ENCODE assay signal across 8 mouse cellular contexts in the genomic region with DNA sequence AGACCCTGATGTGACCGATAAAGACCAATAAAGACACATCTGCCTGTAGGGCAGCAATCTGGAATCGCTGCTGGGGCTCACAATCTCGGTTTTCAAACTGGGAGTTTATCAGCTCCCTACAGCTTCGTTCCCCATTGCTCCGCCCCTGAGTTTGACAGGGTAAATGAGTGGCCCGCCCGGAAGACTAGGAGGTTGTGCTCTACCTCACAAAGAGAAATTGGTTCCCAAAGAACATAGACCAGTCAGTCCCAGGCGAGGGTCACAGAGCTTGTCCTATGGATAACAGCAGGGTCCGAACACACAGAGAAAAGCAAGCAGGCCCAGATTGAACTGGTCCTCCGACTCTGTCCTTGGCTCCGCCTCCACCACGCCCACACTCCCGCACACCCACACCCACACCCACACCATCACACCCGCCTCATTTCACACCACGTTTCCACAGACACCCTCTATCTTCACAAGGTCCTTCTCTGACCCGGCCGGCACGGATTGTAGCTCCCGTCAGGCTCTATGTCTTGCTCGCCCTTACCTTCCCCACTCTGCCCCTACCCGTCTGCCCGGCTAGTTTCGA. TPM values are rescaled to one million over a fixed set of nuclear protein-coding genes. Genes with fewer than 3 reads are reported as not detected.
DNase-seq lines count a peak whose midpoint lies in the region; ATAC-seq lines count a peak whose summit lies in the region.

No protein-coding gene starts in this region.

- no peaks in the 10 kb centered on the region; the same call in 1 of the 2 replicates for H3K27me3 ChIP-seq in heart, embryonic 13.5 days (replicated peaks)

- H3K9me3 ChIP-seq in heart, embryonic 13.5 days = no peaks in the 10 kb centered on the region

- peaks cover 23% of the 10 kb centered on the region for H3K36me3 ChIP-seq in heart, embryonic 13.5 days

- peak overlapping the region; percentile 79 for H3K4me2 ChIP-seq in heart, embryonic 13.5 days

- peak; percentile 71 for ATAC-seq in common myeloid progenitor, adult 5-6 weeks (replicated peaks; ENCODE audit: low read depth, poor library complexity, severe bottlenecking)
- peak; percentile 78 for ATAC-seq in heart, embryonic 13.5 days (ENCODE audit: extremely low read depth, insufficient number of reproducible peaks, low FRiP score, low TSS enrichment)

- peak overlapping the region; percentile 89 for H3K4me3 ChIP-seq in heart, embryonic 13.5 days

- peak overlapping the region; percentile 77 for H3K9ac ChIP-seq in heart, embryonic 13.5 days

- peak; percentile 87 for DNase-seq in kidney, adult 18-20 months
- DNase-seq in kidney, adult 9 months = no peak
- DNase-seq in ES-CJ7 (ENCODE audit: low read depth, low spot score) = peak; percentile 90
- peak; percentile 87 for DNase-seq in kidney, postnatal 10 days
- DNase-seq in lung, postnatal 10 days = peak; percentile 90
- DNase-seq in spleen, adult 12 weeks (ENCODE audit: low spot score) = peak; percentile 37

- WGBS in heart, embryonic 13.5 days = under 1% methylated on average over 21 of the region's 23 CpGs

- H3K4me1 ChIP-seq in heart, embryonic 13.5 days = peaks cover 26% of the 10 kb centered on the region

- H3K27ac ChIP-seq in heart, embryonic 13.5 days (replicated peaks) = peak overlapping the region; percentile 32

RNA-seq across cellular contexts. Expression of gene Cep55, which starts 0.6 kb away (rescaled TPM):
- total RNA-seq in common myeloid progenitor, adult 5-6 weeks (2017) = 42.0 and 48.3 TPM in 2 replicates
- polyA plus RNA-seq in heart, embryonic 13.5 days (2015; fragmentation: Nextera tagmentation; extraction: Ambion mirVana) = 25.5 and 26.6 TPM in 2 replicates

RNA-seq across cellular contexts. Expression of gene Myof, which starts 10.9 kb away (rescaled TPM):
- 4.0 and 5.3 TPM in 2 replicates for total RNA-seq in common myeloid progenitor, adult 5-6 weeks (2017)
- 4.8 and 5.7 TPM in 2 replicates for polyA plus RNA-seq in heart, embryonic 13.5 days (2015; fragmentation: Nextera tagmentation; extraction: Ambion mirVana)

RNA-seq across cellular contexts. Expression of gene Ffar4, which starts 42.6 kb away (rescaled TPM):
- 0.23 and 1.2 TPM in 2 replicates for total RNA-seq in common myeloid progenitor, adult 5-6 weeks (2017)
- polyA plus RNA-seq in heart, embryonic 13.5 days (2015; fragmentation: Nextera tagmentation; extraction: Ambion mirVana) = 0.11 and 0.20 TPM in 2 replicates
